Mouse (Mus musculus): ENCODE results near the gene Col24a1. TPM values are rescaled to one million over a fixed set of nuclear protein-coding genes. Genes with fewer than 3 reads are reported as not detected.

Gene Col24a1
- polyA plus RNA-seq, 1 experiment = not detected

- 86% methylated on average over 7 of the region's 7 CpGs for WGBS
These were observed 24.2 kb upstream of the Col24a1 start for GRCm38 (mm10) chr3:145268066-145268465.

GRCm38 (mm10) chr3:145274191-145274590 lies 18.1 kb upstream of the Col24a1 start:
- no peak overlapping the region for H3K27ac ChIP-seq (ENCODE audit: insufficient read depth, low read length)
- 82% methylated on average over 6 of the region's 6 CpGs for WGBS
- no peaks in the 10 kb centered on the region for H3K36me3 ChIP-seq (ENCODE audit: control insufficient read depth, insufficient read depth, low read length)
- no peaks in the 10 kb centered on the region for H3K4me1 ChIP-seq (ENCODE audit: control insufficient read depth, insufficient read depth, insufficient read length)
- H3K4me3 ChIP-seq (ENCODE audit: extremely low read depth, insufficient read depth, insufficient read length) = no peak overlapping the region
- no peaks in the 10 kb centered on the region for H3K27me3 ChIP-seq (ENCODE audit: control insufficient read depth, insufficient read depth, low read length)
- no peak for DNase-seq (ENCODE audit: low read depth in 1 of 2, low spot score in 2 of 2)
- TF ChIP-seq POLR2A (IDR thresholded peaks at IDR 0.05; ENCODE audit: low read depth, low read length) = no peak
- no peak for TF ChIP-seq CTCF (IDR thresholded peaks at IDR 0.05; ENCODE audit: extremely low read depth, insufficient read depth, insufficient read length, insufficient replicate concordance)

More at GRCm38 (mm10) chr3:145268066-145268465, 24.2 kb upstream of the Col24a1 start:
- Histone ChIP-seq H3K36me3 (ENCODE audit: control insufficient read depth, insufficient read depth, low read length) (no peaks in the 10 kb centered on the region), H3K27ac (ENCODE audit: insufficient read depth, low read length) (no peak overlapping the region), H3K4me1 (ENCODE audit: control insufficient read depth, insufficient read depth, insufficient read length) (no peaks in the 10 kb centered on the region), H3K4me3 (ENCODE audit: extremely low read depth, insufficient read depth, insufficient read length) (no peak overlapping the region), H3K27me3 (ENCODE audit: control insufficient read depth, insufficient read depth, low read length) (no peaks in the 10 kb centered on the region)
- DNase-seq (ENCODE audit: low read depth in 1 of 2, low spot score in 2 of 2) = no peak
- TF ChIP-seq CTCF (IDR thresholded peaks at IDR 0.05; ENCODE audit: extremely low read depth, insufficient read depth, insufficient read length, insufficient replicate concordance) (no peak), POLR2A (IDR thresholded peaks at IDR 0.05; ENCODE audit: low read depth, low read length) (no peak)

GRCm38 (mm10) chr3:145293207-145293606 lies 935 bp downstream of the Col24a1 start:
- H3K27me3 ChIP-seq (ENCODE audit: control insufficient read depth, insufficient read depth, low read length) = no peaks in the 10 kb centered on the region
- no peak overlapping the region for H3K27ac ChIP-seq (ENCODE audit: insufficient read depth, low read length)
- TF ChIP-seq POLR2A (IDR thresholded peaks at IDR 0.05; ENCODE audit: low read depth, low read length) (no peak), CTCF (IDR thresholded peaks at IDR 0.05; ENCODE audit: extremely low read depth, insufficient read depth, insufficient read length, insufficient replicate concordance) (no peak)
- H3K4me1 ChIP-seq (ENCODE audit: control insufficient read depth, insufficient read depth, insufficient read length) = no peaks in the 10 kb centered on the region
- no peak for DNase-seq (ENCODE audit: low read depth in 1 of 2, low spot score in 2 of 2)
- H3K36me3 ChIP-seq (ENCODE audit: control insufficient read depth, insufficient read depth, low read length) = no peaks in the 10 kb centered on the region
- no peak overlapping the region for H3K4me3 ChIP-seq (ENCODE audit: extremely low read depth, insufficient read depth, insufficient read length)
- WGBS = 8% methylated on average over 9 of the region's 9 CpGs

- DNase-seq (ENCODE audit: low read depth in 1 of 2, low spot score in 2 of 2) = no peak
- Histone ChIP-seq H3K36me3 (ENCODE audit: control insufficient read depth, insufficient read depth, low read length) (no peaks in the 10 kb centered on the region), H3K4me1 (ENCODE audit: control insufficient read depth, insufficient read depth, insufficient read length) (no peaks in the 10 kb centered on the region), H3K4me3 (ENCODE audit: extremely low read depth, insufficient read depth, insufficient read length) (no peak overlapping the region), H3K27ac (ENCODE audit: insufficient read depth, low read length) (no peak overlapping the region), H3K27me3 (ENCODE audit: control insufficient read depth, insufficient read depth, low read length) (no peaks in the 10 kb centered on the region)
- WGBS = 53% methylated on average over 12 of the region's 12 CpGs
- TF ChIP-seq POLR2A (IDR thresholded peaks at IDR 0.05; ENCODE audit: low read depth, low read length) = no peak
- no peak for TF ChIP-seq CTCF (IDR thresholded peaks at IDR 0.05; ENCODE audit: extremely low read depth, insufficient read depth, insufficient read length, insufficient replicate concordance)
These were observed 1.5 kb downstream of the Col24a1 start for GRCm38 (mm10) chr3:145293623-145294307.

- WGBS = 92% methylated on average over 5 of the region's 5 CpGs
- H3K27me3 ChIP-seq (ENCODE audit: control insufficient read depth, insufficient read depth, low read length) = no peaks in the 10 kb centered on the region
- DNase-seq (ENCODE audit: low read depth in 1 of 2, low spot score in 2 of 2) = no peak
- no peak for TF ChIP-seq POLR2A (IDR thresholded peaks at IDR 0.05; ENCODE audit: low read depth, low read length)
- no peak for TF ChIP-seq CTCF (IDR thresholded peaks at IDR 0.05; ENCODE audit: extremely low read depth, insufficient read depth, insufficient read length, insufficient replicate concordance)
- no peaks in the 10 kb centered on the region for H3K4me1 ChIP-seq (ENCODE audit: control insufficient read depth, insufficient read depth, insufficient read length)
- no peak overlapping the region for H3K27ac ChIP-seq (ENCODE audit: insufficient read depth, low read length)
- H3K4me3 ChIP-seq (ENCODE audit: extremely low read depth, insufficient read depth, insufficient read length) = no peak overlapping the region
- no peaks in the 10 kb centered on the region for H3K36me3 ChIP-seq (ENCODE audit: control insufficient read depth, insufficient read depth, low read length)
These were observed 7.8 kb downstream of the Col24a1 start for GRCm38 (mm10) chr3:145299980-145300591.

GRCm38 (mm10) chr3:145305311-145305710 lies 13.0 kb downstream of the Col24a1 start:
- Histone ChIP-seq H3K27me3 (ENCODE audit: control insufficient read depth, insufficient read depth, low read length) (no peaks in the 10 kb centered on the region), H3K36me3 (ENCODE audit: control insufficient read depth, insufficient read depth, low read length) (no peaks in the 10 kb centered on the region), H3K27ac (ENCODE audit: insufficient read depth, low read length) (no peak overlapping the region), H3K4me1 (ENCODE audit: control insufficient read depth, insufficient read depth, insufficient read length) (no peaks in the 10 kb centered on the region), H3K4me3 (ENCODE audit: extremely low read depth, insufficient read depth, insufficient read length) (no peak overlapping the region)
- 25% methylated on average over 5 of the region's 5 CpGs for WGBS
- DNase-seq (ENCODE audit: low read depth in 1 of 2, low spot score in 2 of 2) = no peak
- TF ChIP-seq CTCF (IDR thresholded peaks at IDR 0.05; ENCODE audit: extremely low read depth, insufficient read depth, insufficient read length, insufficient replicate concordance) = no peak
- TF ChIP-seq POLR2A (IDR thresholded peaks at IDR 0.05; ENCODE audit: low read depth, low read length) = no peak

- Histone ChIP-seq H3K4me1 (ENCODE audit: control insufficient read depth, insufficient read depth, insufficient read length) (no peaks in the 10 kb centered on the region), H3K36me3 (ENCODE audit: control insufficient read depth, insufficient read depth, low read length) (no peaks in the 10 kb centered on the region), H3K27ac (ENCODE audit: insufficient read depth, low read length) (no peak overlapping the region), H3K27me3 (ENCODE audit: control insufficient read depth, insufficient read depth, low read length) (no peaks in the 10 kb centered on the region), H3K4me3 (ENCODE audit: extremely low read depth, insufficient read depth, insufficient read length) (no peak overlapping the region)
- DNase-seq (ENCODE audit: low read depth in 1 of 2, low spot score in 2 of 2) = no peak
- TF ChIP-seq POLR2A (IDR thresholded peaks at IDR 0.05; ENCODE audit: low read depth, low read length) (no peak), CTCF (IDR thresholded peaks at IDR 0.05; ENCODE audit: extremely low read depth, insufficient read depth, insufficient read length, insufficient replicate concordance) (no peak)
- WGBS = 58% methylated on average over 3 of the region's 3 CpGs
These were observed 14.9 kb downstream of the Col24a1 start for GRCm38 (mm10) chr3:145307209-145307608.

Measured in spleen, adult 2 months (tissue).